Mouse (Mus musculus) cerebellum, postnatal 10 days (tissue): Measurements from ENCODE around the gene Slc44a1.
A peak's percentile ranks its signal among the peaks of the same experiment; 100 is the strongest.

Source experiments
- DNase-seq, 2 experiments: peaks; one replicate each; pipeline ENCODE4 v3.0.0; 2021; ENCODE audit warnings: mixed read lengths in 2 of 2

Gene Slc44a1

GRCm38 (mm10) chr4:53440010-53440815 lies at the start of gene Slc44a1:
Gene Slc44a1, plus strand, starts transcription at chr4:53440413.
- DNase-seq, result peak; percentile 94 to 96

GRCm38 (mm10) chr4:53395002-53395401 lies 45.2 kb upstream of the Slc44a1 start:
- no peak for DNase-seq

GRCm38 (mm10) chr4:53396623-53397192 lies 43.5 kb upstream of the Slc44a1 start:
- DNase-seq, result no peak

GRCm38 (mm10) chr4:53397280-53398117 lies 42.7 kb upstream of the Slc44a1 start:
- DNase-seq, result peak; percentile 84 to 89

GRCm38 (mm10) chr4:53398561-53398960 lies 41.7 kb upstream of the Slc44a1 start:
- DNase-seq, result no peak

GRCm38 (mm10) chr4:53399428-53399827 lies 40.8 kb upstream of the Slc44a1 start:
- DNase-seq, result peak; percentile 68 to 80

GRCm38 (mm10) chr4:53403386-53403785 lies 36.8 kb upstream of the Slc44a1 start:
- DNase-seq, result no peak

GRCm38 (mm10) chr4:53404431-53404925 lies 35.7 kb upstream of the Slc44a1 start:
- DNase-seq, result no peak

- DNase-seq, result no peak
Observed at GRCm38 (mm10) chr4:53406866-53407265, 33.3 kb upstream of the Slc44a1 start.

- DNase-seq, result no peak
Observed at GRCm38 (mm10) chr4:53408821-53409220, 31.4 kb upstream of the Slc44a1 start.

- DNase-seq, result no peak
Observed at GRCm38 (mm10) chr4:53409526-53410085, 30.6 kb upstream of the Slc44a1 start.

- DNase-seq, result no peak
Observed at GRCm38 (mm10) chr4:53410752-53411151, 29.5 kb upstream of the Slc44a1 start.

GRCm38 (mm10) chr4:53411958-53412870 lies 28.0 kb upstream of the Slc44a1 start:
- no peak for DNase-seq

GRCm38 (mm10) chr4:53412991-53413390 lies 27.2 kb upstream of the Slc44a1 start:
- no peak for DNase-seq

GRCm38 (mm10) chr4:53414031-53414797 lies 26.0 kb upstream of the Slc44a1 start:
- no peak for DNase-seq

GRCm38 (mm10) chr4:53415873-53416637 lies 24.2 kb upstream of the Slc44a1 start:
- DNase-seq, result no peak

- DNase-seq, result no peak
Observed at GRCm38 (mm10) chr4:53416928-53417327, 23.3 kb upstream of the Slc44a1 start.

GRCm38 (mm10) chr4:53422799-53423198 lies 17.4 kb upstream of the Slc44a1 start:
- peak in 1 of 2 experiments; percentile 25 for DNase-seq

- no peak for DNase-seq
Observed at GRCm38 (mm10) chr4:53427120-53427519, 13.1 kb upstream of the Slc44a1 start.

- no peak for DNase-seq
Observed at GRCm38 (mm10) chr4:53430522-53430921, 9.7 kb upstream of the Slc44a1 start.
